Mouse (Mus musculus) liver, adult 2 months (tissue): ENCODE data around the gene Lrrc30.

Source experiments
- CTCF ChIP-seq: fragments of 200-500 bp; IDR thresholded peaks from 2 replicates; pipeline ENCODE4 v1.5.1; 2011; ENCODE audit warnings: low read depth, low read length, control low read depth
- POLR2A ChIP-seq: fragments of 200-500 bp; IDR thresholded peaks from 2 replicates; pipeline ENCODE4 v1.6.1; 2011; ENCODE audit warnings: low read length, control low read depth; ENCODE audit not compliant: insufficient read depth; ENCODE audit errors: extremely low read depth

- TF ChIP-seq POLR2A (no peak), CTCF (no peak)
Measured at GRCm38 (mm10) chr17:67604446-67604845, 28.1 kb downstream of the Lrrc30 start.
